Mouse (Mus musculus) T-helper 17 cell (primary cell): Measurements from ENCODE around the gene Gm17581.

Source experiments
- in situ Hi-C, 2 experiments: fragments of 300-600 bp; cut with MboI, MseI; formaldehyde crosslinking; loops; 1 replicate in 1 of 2; 2 replicates in 1 of 2; pipeline ENCODE4 v1.15.1; 2025; ENCODE audit warnings: high pct_unique_total_duplicates in 2 of 2

The Gm17581 gene

GRCm38 (mm10) chr2:155693136-155693535, 42.5 kb downstream of the Gm17581 start:
- in situ Hi-C loops: no loop called here

GRCm38 (mm10) chr2:155691723-155692493, 43.8 kb downstream of the Gm17581 start, which contains the start of gene Trpc4ap:
Gene Trpc4ap (minus strand): TSS chr2:155692384.
- in situ Hi-C loops: no loop called here

- in situ Hi-C loops: no loop called here
These were observed 44.3 kb downstream of the Gm17581 start for GRCm38 (mm10) chr2:155691336-155691722.

GRCm38 (mm10) chr2:155689211-155689610, 46.5 kb downstream of the Gm17581 start:
- in situ Hi-C loops: loop anchor here in 1 of 2 experiments (10.0 kb wide), 1 partner anchor 1036 kb away; no protein-coding TSS in a partner anchor

- in situ Hi-C loops: loop anchor here in 1 of 2 experiments (10.0 kb wide), 1 partner anchor 1037 kb away; no protein-coding TSS in a partner anchor
These were observed 47.9 kb downstream of the Gm17581 start for GRCm38 (mm10) chr2:155687746-155688145.

GRCm38 (mm10) chr2:155686572-155686971, 49.1 kb downstream of the Gm17581 start:
- in situ Hi-C loops: loop anchor here in 1 of 2 experiments (10.0 kb wide), 1 partner anchor 1038 kb away; no protein-coding TSS in a partner anchor
